In genomic region chr1:43143791-43144190, GRCm38 (mm10) we compare ENCODE assay signal across 27 mouse cellular contexts. TPM values are rescaled to one million over a fixed set of nuclear protein-coding genes. Genes with fewer than 3 reads are reported as not detected.
DNase-seq lines count a peak whose midpoint lies in the region; ATAC-seq and TF ChIP-seq lines count a peak whose summit lies in the region.
"Had no signal": no experiment of that assay in that cellular context is flagged by ENCODE, and none has a peak within 500 bp of the region (broad histone marks: within the 10 kb centered on the region; RNA-seq: fewer than 3 reads in every experiment).

No protein-coding gene starts in this region.

- WGBS in heart, embryonic 14.5 days = 68% methylated on average over 4 of the region's 4 CpGs
- 78% methylated on average over 4 of the region's 4 CpGs for WGBS in kidney, postnatal 0 days
- 82% methylated on average over 4 of the region's 4 CpGs for WGBS in small intestine, adult 2 months

- peak overlapping the region; percentile 21 to 58 for H3K27ac ChIP-seq in heart, embryonic 14.5 days (replicated peaks in 1 of 2; ENCODE audit: control insufficient read depth in 1 of 2, insufficient read depth in 1 of 2, low read depth in 2 of 2, low read length in 2 of 2)
- H3K27ac ChIP-seq in kidney, postnatal 0 days = 0 out of 2 replicates have a peak overlapping the region, but pooled peaks have one; percentile 38
- H3K27ac ChIP-seq in small intestine, adult 2 months (ENCODE audit: insufficient read depth, low read depth, low read length) = peak overlapping the region; percentile 29; the same call in 1 of the 2 replicates
- H3K27ac ChIP-seq: embryonic facial prominence, embryonic 10.5 days; embryonic facial prominence, embryonic 15.5 days; hindbrain, embryonic 14.5 days; kidney, embryonic 15.5 days; limb, embryonic 12.5 days; liver, embryonic 15.5 days; lung, embryonic 15.5 days; midbrain, embryonic 10.5 days; midbrain, embryonic 15.5 days; neural tube, embryonic 13.5 days had no signal

- TF ChIP-seq POLR2A in small intestine, adult 2 months (IDR thresholded peaks at IDR 0.05; ENCODE audit: low read depth, low read length) = no peak

- peak; percentile 66 for DNase-seq in heart, adult 11 months
- no peak for DNase-seq in heart, adult 8-10 months (ENCODE audit: low spot score)
- no peak for DNase-seq in heart, postnatal 25 days (ENCODE audit: low spot score)
- DNase-seq in kidney, postnatal 0 days (ENCODE audit: low spot score) = no peak
- no peak for DNase-seq in kidney, adult 8-10 months
- DNase-seq: cerebellum, adult 8-10 months; cerebellum, postnatal 25 days; gastrocnemius, postnatal 25 days; layer of hippocampus, adult 9-11 months had no signal

- H3K36me3 ChIP-seq in heart, embryonic 14.5 days (ENCODE audit: control insufficient read depth, insufficient read depth, low read length) = peaks cover 92% of the 10 kb centered on the region
- H3K36me3 ChIP-seq in kidney, postnatal 0 days (ENCODE audit: insufficient read depth, low read length) = peaks cover 8% of the 10 kb centered on the region; the same call in 1 of the 2 replicates
- H3K36me3 ChIP-seq in small intestine, adult 2 months (ENCODE audit: control insufficient read depth, insufficient read depth, low read length) = peaks cover 16% of the 10 kb centered on the region
- H3K36me3 ChIP-seq: embryonic facial prominence, embryonic 10.5 days; embryonic facial prominence, embryonic 15.5 days; limb, embryonic 12.5 days; liver, embryonic 15.5 days; lung, embryonic 15.5 days; midbrain, embryonic 10.5 days; midbrain, embryonic 15.5 days; neural tube, embryonic 13.5 days had no signal

- no peak for TF ChIP-seq CTCF in kidney, postnatal 0 days (IDR thresholded peaks at IDR 0.05; ENCODE audit: low read depth)
- TF ChIP-seq CTCF in small intestine, adult 2 months (IDR thresholded peaks at IDR 0.05; ENCODE audit: extremely low read depth, insufficient read length, insufficient replicate concordance, low read depth, low read length) = no peak

- intact Hi-C loops in heart, postnatal 25 days (cut with DNase I) = no loop called here

- ATAC-seq in heart, embryonic 14.5 days (ENCODE audit: insufficient number of reproducible peaks, insufficient read depth, low FRiP score, low read depth) = no peak
- ATAC-seq in kidney, postnatal 0 days (replicated peaks; ENCODE audit: low FRiP score, low read depth) = no peak
- ATAC-seq: forebrain, embryonic 14.5 days; intestine, postnatal 0 days; midbrain, embryonic 15.5 days; Patski had no signal

- H3K4me1 ChIP-seq in heart, embryonic 14.5 days (ENCODE audit: control insufficient read depth in 2 of 2, insufficient read depth in 2 of 2, low read length in 2 of 2) = peaks cover 33 to 75% of the 10 kb centered on the region in 2 experiments
- peaks cover 3% of the 10 kb centered on the region for H3K4me1 ChIP-seq in kidney, postnatal 0 days (replicated peaks; ENCODE audit: insufficient read depth, low read length)
- peaks cover 19% of the 10 kb centered on the region; the same call in 1 of the 2 replicates for H3K4me1 ChIP-seq in small intestine, adult 2 months (ENCODE audit: control insufficient read depth, insufficient read depth, insufficient read length, low read length)
- H3K4me1 ChIP-seq: embryonic facial prominence, embryonic 10.5 days; limb, embryonic 12.5 days; liver, embryonic 15.5 days; midbrain, embryonic 10.5 days; midbrain, embryonic 15.5 days; neural tube, embryonic 13.5 days had no signal

- H3K27me3 ChIP-seq in heart, embryonic 14.5 days (ENCODE audit: control insufficient read depth, insufficient read depth, low read length) = no peaks in the 10 kb centered on the region
- H3K27me3 ChIP-seq in kidney, postnatal 0 days (ENCODE audit: insufficient read depth, low read length) = no peaks in the 10 kb centered on the region
- no peaks in the 10 kb centered on the region for H3K27me3 ChIP-seq in small intestine, adult 2 months (ENCODE audit: control insufficient read depth, insufficient read depth, low read length)
- H3K27me3 ChIP-seq: embryonic facial prominence, embryonic 15.5 days; kidney, embryonic 15.5 days; limb, embryonic 12.5 days; liver, embryonic 15.5 days; lung, embryonic 15.5 days; midbrain, embryonic 15.5 days; neural tube, embryonic 13.5 days; Patski had no signal

- no peak overlapping the region; the same call in 1 of the 2 replicates for H3K9ac ChIP-seq in heart, embryonic 14.5 days (ENCODE audit: low read length)
- H3K9ac ChIP-seq in kidney, postnatal 0 days (ENCODE audit: low read depth, low read length) = no peak overlapping the region
- H3K9ac ChIP-seq: embryonic facial prominence, embryonic 15.5 days; hindbrain, embryonic 14.5 days; kidney, embryonic 15.5 days; limb, embryonic 12.5 days; liver, embryonic 15.5 days; lung, embryonic 15.5 days; midbrain, embryonic 15.5 days; neural tube, embryonic 13.5 days had no signal

- no peak overlapping the region for H3K4me2 ChIP-seq in heart, embryonic 14.5 days (ENCODE audit: low read length)
- no peak overlapping the region for H3K4me2 ChIP-seq in kidney, postnatal 0 days (ENCODE audit: low read length)
- H3K4me2 ChIP-seq: embryonic facial prominence, embryonic 15.5 days; hindbrain, embryonic 14.5 days; kidney, embryonic 15.5 days; limb, embryonic 12.5 days; liver, embryonic 15.5 days; lung, embryonic 15.5 days; midbrain, embryonic 15.5 days; neural tube, embryonic 13.5 days had no signal

- no peak overlapping the region for H3K4me3 ChIP-seq in heart, embryonic 14.5 days (ENCODE audit: control insufficient read depth in 1 of 2, insufficient read depth in 1 of 2, low read depth in 1 of 2, low read length in 2 of 2)
- no peak overlapping the region for H3K4me3 ChIP-seq in kidney, postnatal 0 days (replicated peaks; ENCODE audit: low read depth, low read length)
- H3K4me3 ChIP-seq in small intestine, adult 2 months (ENCODE audit: low read depth, low read length) = no peak overlapping the region
- H3K4me3 ChIP-seq: embryonic facial prominence, embryonic 10.5 days; embryonic facial prominence, embryonic 15.5 days; kidney, embryonic 15.5 days; limb, embryonic 12.5 days; liver, embryonic 15.5 days; lung, embryonic 15.5 days; midbrain, embryonic 10.5 days; midbrain, embryonic 15.5 days; neural tube, embryonic 13.5 days had no signal

- H3K9me3 ChIP-seq in heart, embryonic 14.5 days (ENCODE audit: control insufficient read depth, low read length) = no peaks in the 10 kb centered on the region
- H3K9me3 ChIP-seq in kidney, postnatal 0 days (replicated peaks; ENCODE audit: low read length) = no peaks in the 10 kb centered on the region
- H3K9me3 ChIP-seq: embryonic facial prominence, embryonic 10.5 days; embryonic facial prominence, embryonic 15.5 days; kidney, embryonic 15.5 days; limb, embryonic 12.5 days; liver, embryonic 15.5 days; lung, embryonic 15.5 days; midbrain, embryonic 10.5 days; midbrain, embryonic 15.5 days; neural tube, embryonic 13.5 days had no signal

RNA-seq across cellular contexts. Expression of gene AI597479, which starts 45.3 kb away (rescaled TPM):
- total RNA-seq in heart, adult 8-10 months (2022) = 10 to 100 TPM; 18.7 to 25.0 (median 21.5) TPM
- polyA plus RNA-seq in heart, embryonic 14.5 days (2014; fragmentation: Nextera tagmentation; extraction: Ambion mirVana) = 20.4 and 23.5 TPM in 2 replicates
- total RNA-seq in heart, postnatal 25 days (2021) = 10 to 100 TPM; 18.6 to 19.5 TPM
- 21.0 and 23.7 TPM in 2 replicates for polyA plus RNA-seq in kidney, postnatal 0 days (2015; fragmentation: Nextera tagmentation; extraction: Ambion mirVana)
- 0.86 and 1.6 TPM in 2 replicates for polyA plus RNA-seq in small intestine, adult 2 months (2012; rRNA removed)

RNA-seq across cellular contexts. Expression of gene Tgfbrap1, which starts 45.4 kb away (rescaled TPM):
- total RNA-seq in heart, adult 8-10 months (2022) = 10 to 100 TPM; 12.9 to 14.9 (median 13.8) TPM
- polyA plus RNA-seq in heart, embryonic 14.5 days (2014; fragmentation: Nextera tagmentation; extraction: Ambion mirVana) = 7.5 and 7.7 TPM in 2 replicates
- 10 to 100 TPM; 12.9 to 13.2 TPM for total RNA-seq in heart, postnatal 25 days (2021)
- polyA plus RNA-seq in kidney, postnatal 0 days (2015; fragmentation: Nextera tagmentation; extraction: Ambion mirVana) = 7.9 and 8.9 TPM in 2 replicates
- 7.6 and 11.1 TPM in 2 replicates for polyA plus RNA-seq in small intestine, adult 2 months (2012; rRNA removed)

RNA-seq across cellular contexts. Expression of gene Fhl2, which starts 53.0 kb away (rescaled TPM):
- total RNA-seq in heart, adult 8-10 months (2022) = 1,000 to 10,000 TPM; 1,741 to 2,078 (median 1,948) TPM
- 358 and 365 TPM in 2 replicates for polyA plus RNA-seq in heart, embryonic 14.5 days (2014; fragmentation: Nextera tagmentation; extraction: Ambion mirVana)
- total RNA-seq in heart, postnatal 25 days (2021) = 1,000 to 10,000 TPM; 2,139 to 2,275 TPM
- polyA plus RNA-seq in kidney, postnatal 0 days (2015; fragmentation: Nextera tagmentation; extraction: Ambion mirVana) = 135 and 145 TPM in 2 replicates
- polyA plus RNA-seq in small intestine, adult 2 months (2012; rRNA removed) = 33.4 and 56.9 TPM in 2 replicates
- total RNA-seq: hematopoietic stem cell, adult 5-6 weeks; megakaryocyte progenitor cell, adult 5-6 weeks; MEL had no signal
